Mouse (Mus musculus): ENCODE results near the gene Tom1l2. TPM values are rescaled to one million over a fixed set of nuclear protein-coding genes. Genes with fewer than 3 reads are reported as not detected.

Tom1l2 gene
- total RNA-seq, 1 experiment from 2014 or later, result 95.4 TPM

- peak; percentile 73 for DNase-seq
Measured at GRCm38 (mm10) chr11:60346537-60346936, 6.2 kb downstream of the Tom1l2 start.

DNA sequence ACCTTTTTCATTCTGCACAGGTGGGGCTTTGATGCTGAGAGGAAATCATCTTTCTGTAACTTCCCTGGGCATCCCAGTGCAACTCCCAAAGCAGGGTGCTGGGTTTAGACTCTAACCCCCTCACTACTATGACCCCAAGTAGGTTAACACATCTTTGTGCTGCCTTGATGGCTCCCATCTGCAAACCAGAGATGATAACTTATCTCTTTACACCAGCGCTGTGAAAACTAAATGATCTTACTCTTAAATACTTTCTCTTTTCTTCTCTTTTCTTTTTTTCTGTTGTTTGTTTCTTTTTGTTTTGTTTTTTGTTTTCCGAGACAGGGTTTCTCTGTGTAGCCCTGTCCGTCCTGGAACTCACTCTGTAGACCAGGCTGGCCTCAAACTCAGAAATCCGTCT, 6.8 kb downstream of the Tom1l2 start:
- no peak for DNase-seq

- peak; percentile 57 for DNase-seq
Measured at GRCm38 (mm10) chr11:60339361-60339760, 13.3 kb downstream of the Tom1l2 start.

DNA sequence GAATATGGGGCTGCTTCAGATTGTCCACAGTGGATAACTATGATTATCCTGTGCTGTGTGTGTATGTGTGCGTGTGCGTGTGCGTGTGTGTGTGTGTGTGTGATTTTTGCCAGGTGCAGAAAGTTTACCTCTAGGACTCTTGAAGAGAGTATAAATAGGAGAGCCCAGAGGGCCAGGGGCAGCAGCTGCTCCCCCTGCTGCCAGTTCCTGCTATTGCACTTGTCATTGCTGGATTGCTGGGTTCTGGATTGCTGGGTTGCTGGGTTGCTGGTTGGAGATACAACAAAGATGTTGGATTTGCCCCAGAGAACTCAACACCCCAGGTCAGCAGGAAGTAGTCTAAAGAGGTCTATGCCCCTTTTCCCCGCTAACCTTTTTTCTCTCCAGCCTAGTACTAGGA, 14.4 kb downstream of the Tom1l2 start:
- peak; percentile 53 for DNase-seq

GRCm38 (mm10) chr11:60335771-60336170, 16.9 kb downstream of the Tom1l2 start:
- no peak for DNase-seq

DNA sequence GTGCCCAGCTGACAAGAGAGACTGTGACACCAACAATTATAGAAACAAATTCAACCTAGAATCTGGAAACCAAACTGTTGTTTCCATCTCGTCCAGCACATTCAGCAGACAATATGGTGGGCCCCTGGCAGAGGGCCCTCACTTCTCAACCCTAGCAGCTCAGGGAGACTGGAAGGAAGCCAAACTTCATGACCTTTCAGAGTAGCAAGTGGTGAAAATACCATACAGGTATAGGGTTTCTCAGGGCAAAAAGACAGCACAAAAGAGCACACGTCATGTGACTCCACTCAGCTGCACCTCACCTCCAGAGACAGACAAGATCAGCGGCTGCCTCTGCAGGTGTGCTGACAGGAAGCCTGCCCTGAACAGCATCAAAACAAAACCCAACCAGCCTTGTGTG, 18.6 kb downstream of the Tom1l2 start:
- DNase-seq, result no peak

- no peak for DNase-seq
Measured at GRCm38 (mm10) chr11:60333461-60333860, 19.2 kb downstream of the Tom1l2 start.

- no peak for DNase-seq
Measured at GRCm38 (mm10) chr11:60330551-60330950, 22.2 kb downstream of the Tom1l2 start.

DNA sequence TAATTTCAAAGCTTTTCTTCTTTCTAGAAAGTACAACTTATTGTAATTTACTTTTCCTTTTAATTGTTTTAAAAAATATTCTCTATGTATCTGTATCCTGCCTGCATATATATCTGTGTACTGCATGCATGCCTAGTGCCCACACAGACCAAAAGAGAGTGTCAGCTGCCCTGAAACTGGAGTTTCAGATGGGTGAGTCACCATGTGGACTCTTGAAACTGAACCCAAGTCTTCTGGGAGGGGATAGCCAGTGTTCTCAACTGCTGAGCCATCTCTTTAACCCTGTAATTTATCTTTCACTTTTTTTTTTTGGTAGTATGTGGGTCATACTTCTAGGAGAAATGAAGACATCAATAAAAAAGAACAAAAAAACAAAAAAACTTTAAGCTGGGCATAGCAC, 29.0 kb downstream of the Tom1l2 start:
- DNase-seq, result no peak

- no peak for DNase-seq
Measured at GRCm38 (mm10) chr11:60321438-60321837, 31.3 kb downstream of the Tom1l2 start.

GRCm38 (mm10) chr11:60320426-60321037, 32.2 kb downstream of the Tom1l2 start:
- no peak for DNase-seq

- DNase-seq, result no peak
Measured at GRCm38 (mm10) chr11:60319257-60320066, 33.2 kb downstream of the Tom1l2 start.

DNA sequence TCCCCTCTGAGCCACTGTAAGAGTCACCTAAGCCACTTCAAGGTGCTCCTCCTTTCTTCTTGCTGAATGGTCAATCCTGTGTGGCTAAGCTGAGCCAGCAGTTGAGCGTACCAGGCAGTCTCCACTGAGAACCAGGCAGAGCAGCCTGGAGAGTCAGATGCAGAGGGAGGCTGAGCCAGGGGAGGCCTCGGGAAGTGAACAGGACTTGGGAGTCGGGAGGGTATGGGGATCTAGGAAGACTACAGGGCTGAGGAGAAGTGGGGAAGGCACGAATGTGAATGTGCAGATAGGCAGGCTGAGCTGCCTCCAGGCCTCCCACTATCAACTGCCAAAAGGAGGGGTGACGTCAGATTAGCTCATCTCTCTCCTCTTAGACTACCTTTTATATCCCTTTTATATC, 34.0 kb downstream of the Tom1l2 start:
- DNase-seq, result no peak

DNA sequence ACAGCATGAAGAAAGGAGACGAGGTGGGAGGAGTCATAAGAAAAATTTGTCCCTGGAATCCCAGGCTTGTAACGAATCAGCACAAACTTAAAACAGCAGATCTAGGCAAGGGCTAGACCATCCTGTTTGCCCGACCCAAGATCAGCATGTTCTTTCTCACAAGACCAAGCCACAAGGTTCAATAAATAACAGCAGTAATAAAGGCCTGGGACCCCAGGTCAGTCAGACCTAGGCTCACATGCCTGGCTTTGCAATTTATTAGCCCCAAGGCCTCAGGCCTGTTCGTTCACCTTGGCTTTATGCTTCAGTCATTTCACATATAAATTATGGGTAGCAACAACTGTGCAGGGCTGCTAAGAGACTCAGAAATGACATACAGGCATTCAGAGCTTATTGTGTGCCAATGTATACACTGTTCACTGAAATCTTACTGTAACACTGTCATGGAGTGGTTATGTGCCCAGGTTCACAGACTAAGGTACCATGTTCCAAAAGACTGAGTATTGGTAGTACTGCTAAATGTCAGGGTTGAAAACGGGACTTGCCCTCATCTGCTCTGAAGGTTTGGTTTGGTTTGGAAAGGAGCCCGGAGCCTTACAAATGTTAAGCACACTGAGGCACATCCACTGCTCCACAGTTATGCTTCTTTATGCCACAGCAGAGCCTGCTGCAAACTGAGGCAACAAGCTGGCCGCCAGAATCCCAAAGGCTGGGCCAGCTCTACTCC, 35.2 kb downstream of the Tom1l2 start:
- peak; percentile 29 for DNase-seq

GRCm38 (mm10) chr11:60316883-60317282, 35.8 kb downstream of the Tom1l2 start:
- no peak for DNase-seq

DNA sequence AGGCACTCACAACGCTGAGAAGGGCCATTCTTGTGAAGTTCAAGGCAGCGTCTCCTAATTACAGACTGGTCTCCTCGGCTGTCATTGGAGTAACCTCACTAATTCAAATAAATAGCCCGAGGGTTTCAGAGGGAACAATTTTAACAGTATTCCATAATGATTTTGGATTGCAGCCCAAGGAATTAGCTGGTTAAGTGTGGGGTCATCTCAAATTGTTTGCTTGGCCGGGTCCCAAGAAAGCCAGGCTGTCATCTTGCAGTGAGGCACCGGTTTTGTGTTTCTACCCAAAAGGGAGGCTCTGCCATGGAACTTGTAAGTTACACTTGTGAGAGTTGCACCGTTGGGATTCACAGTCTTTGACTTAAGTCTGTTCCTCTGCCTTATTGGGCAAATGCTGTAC, 36.5 kb downstream of the Tom1l2 start:
- DNase-seq, result no peak

DNA sequence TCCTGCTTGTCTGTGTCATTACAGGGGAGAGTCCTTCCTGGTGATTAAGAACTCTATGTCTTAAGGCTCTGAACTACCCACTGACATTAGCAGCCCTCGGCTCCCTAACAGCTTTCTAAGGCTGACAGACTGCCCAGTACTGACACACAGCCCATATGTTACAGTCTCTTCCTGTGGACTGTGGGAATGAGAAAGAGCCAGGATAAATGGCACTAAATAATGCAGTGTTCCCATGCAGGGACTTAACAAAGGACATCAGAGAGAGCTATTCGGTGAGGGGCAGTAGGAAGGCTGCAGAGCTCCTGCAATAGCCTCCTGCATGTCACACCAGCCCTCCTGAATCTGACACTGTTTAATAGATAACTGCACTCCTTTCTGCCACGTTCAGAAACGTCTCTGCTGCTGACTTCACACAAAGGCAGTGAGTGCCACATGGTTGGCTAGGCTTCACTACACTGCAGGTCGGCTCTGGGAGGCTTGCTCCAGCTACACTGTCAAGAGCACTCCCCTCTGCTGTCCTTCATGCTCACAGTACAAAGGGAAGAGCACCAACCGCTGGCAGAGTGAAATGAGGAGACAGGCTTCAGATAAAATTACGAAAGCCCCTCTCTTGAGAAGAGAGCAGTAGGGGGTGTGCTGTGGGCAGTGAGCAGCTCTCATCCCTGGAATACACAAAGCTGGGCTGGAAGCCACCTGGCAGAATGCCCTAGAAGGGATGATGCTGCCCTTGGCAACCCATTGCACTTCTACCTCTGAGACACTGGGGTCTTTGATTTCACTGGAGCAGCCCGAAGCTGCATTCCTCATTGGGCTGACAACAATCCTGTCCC, 41.5 kb downstream of the Tom1l2 start:
- DNase-seq, result peak; percentile 89

- DNase-seq, result no peak
Measured at GRCm38 (mm10) chr11:60309875-60310274, 42.8 kb downstream of the Tom1l2 start.

- no peak for DNase-seq
Measured at GRCm38 (mm10) chr11:60308506-60309116, 44.1 kb downstream of the Tom1l2 start.

DNA sequence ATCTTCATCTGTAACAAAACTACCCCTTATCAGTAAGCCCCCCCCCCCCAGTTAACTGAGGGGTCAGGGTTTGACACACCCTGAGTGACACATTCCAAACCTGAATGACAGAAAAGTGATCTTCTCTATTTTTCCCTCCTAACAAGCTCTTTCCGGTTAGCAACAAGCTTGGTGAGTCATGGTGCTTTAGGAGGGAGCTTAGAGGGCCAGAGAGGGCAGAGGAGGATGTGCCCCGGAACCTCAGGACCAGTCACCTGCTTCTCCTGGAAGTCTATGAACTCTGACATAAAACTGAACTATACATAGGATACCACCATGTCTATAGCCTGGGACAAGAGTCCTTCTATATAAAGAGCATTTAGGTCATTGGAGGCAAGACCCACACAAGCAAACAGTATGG, 44.6 kb downstream of the Tom1l2 start:
- DNase-seq, result no peak

GRCm38 (mm10) chr11:60307375-60307825, 45.3 kb downstream of the Tom1l2 start:
- no peak for DNase-seq

- peak; percentile 45 for DNase-seq
Measured at GRCm38 (mm10) chr11:60306834-60307233, 45.9 kb downstream of the Tom1l2 start.
